Mouse (Mus musculus): ENCODE data around the gene B3gnt3. TPM values are rescaled to one million over a fixed set of nuclear protein-coding genes. Genes with fewer than 3 reads are reported as not detected.

The B3gnt3 gene
- polyA plus RNA-seq, 1 experiment from 2014 or later: 0.51 TPM

DNA sequence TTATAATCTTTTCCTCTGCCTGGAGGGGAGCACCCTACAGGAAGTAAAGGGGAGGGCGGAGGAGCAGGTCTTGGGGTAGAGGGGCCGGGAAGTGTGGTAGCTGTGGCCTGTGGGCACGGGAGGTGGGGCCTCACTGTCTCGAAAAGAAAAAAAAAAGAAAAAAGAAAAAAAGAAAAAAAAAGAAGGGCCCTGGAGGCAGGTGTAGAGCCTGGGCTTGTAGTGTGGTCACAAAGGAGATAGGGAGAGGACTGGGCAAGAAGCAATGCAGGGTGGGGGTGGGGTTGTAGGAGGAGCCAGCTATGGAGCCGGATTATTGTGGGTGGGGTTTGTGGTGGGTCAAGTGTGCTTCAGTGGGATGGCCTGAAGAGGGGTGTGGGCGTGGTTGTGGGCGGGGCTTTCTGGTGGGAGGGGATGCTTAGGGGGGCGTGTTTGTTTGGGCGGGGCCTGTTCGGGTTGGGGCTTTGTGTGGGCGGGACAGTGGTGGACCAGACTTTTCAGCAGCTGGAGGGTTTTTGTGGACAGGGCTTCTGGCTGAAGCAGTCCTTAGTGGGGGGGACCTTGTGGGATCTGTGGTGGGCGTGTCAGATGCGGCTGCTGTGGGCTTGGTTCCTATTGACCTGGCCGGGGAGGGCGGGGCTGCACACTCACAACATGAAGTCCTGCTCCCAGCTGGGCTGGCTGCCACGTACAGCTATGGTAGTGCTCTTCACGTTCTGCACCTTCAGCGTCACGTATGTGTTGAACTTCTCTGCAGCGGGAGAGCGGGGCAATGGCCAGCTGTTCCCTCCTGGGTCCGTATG lies 36.1 kb downstream of the B3gnt3 start:
- 5% methylated on average over 22 of the region's 22 CpGs for WGBS
- peak; percentile 63 for ATAC-seq (replicated peaks; ENCODE audit: low FRiP score)
- Histone ChIP-seq H3K4me1 (replicated peaks; ENCODE audit: control insufficient read depth, insufficient read depth, low read length) (peaks cover 16% of the 10 kb centered on the region), H3K9me3 (ENCODE audit: control insufficient read depth, low read length) (no peaks in the 10 kb centered on the region), H3K9ac (ENCODE audit: low read length) (0 out of 2 replicates have a peak overlapping the region, but pooled peaks have one; percentile 3), H3K4me3 (ENCODE audit: low read depth, low read length) (no peak overlapping the region; the same call in 1 of the 2 replicates), H3K27me3 (ENCODE audit: control insufficient read depth, insufficient read depth, low read length) (peaks cover 8% of the 10 kb centered on the region; the same call in 1 of the 2 replicates), H3K27ac (ENCODE audit: low read depth, low read length) (no peak overlapping the region), H3K36me3 (ENCODE audit: control insufficient read depth, insufficient read depth, low read length) (no peaks in the 10 kb centered on the region), H3K4me2 (ENCODE audit: low read depth, low read length, severe bottlenecking) (peak overlapping the region; percentile 38; the same call in 1 of the 2 replicates)
- peak; percentile 95 for DNase-seq (ENCODE audit: low spot score)

DNA sequence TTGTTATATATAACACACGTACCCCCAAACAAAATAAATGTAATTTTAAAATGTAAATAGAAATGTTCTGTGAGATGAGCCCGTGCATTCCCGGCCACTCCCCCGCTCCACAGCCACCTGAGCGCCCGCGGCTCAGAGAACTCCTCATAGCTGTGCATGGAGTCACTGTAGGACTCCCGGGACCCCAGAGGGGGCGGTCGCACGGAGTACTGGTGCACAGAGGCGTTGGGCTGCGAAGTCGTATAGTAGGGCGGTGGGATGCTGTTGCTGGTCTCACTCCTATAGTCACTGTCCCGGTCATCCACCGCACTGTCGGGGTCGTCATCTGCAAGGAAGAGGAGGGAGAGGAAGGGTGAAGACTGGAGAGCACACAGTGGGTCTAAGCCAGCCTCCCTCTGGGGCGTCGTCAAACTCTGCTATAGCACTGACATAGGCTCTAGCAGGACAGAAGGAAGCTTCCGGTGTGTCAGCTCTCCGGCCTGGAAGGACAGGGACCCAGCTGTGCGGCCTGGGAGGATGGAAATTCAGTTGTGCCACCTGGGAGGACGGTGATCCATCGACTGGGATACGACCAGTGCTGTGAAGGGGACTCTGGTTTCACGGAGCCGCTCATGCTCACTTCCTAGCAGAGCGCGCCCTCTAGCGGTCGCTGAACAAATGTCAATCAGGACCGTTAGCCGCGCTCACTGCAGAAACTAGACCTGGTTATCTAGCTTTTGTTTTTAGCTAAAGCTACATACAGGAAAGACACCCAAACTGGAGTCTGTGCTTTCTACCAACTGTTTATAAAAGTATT lies 41.1 kb downstream of the B3gnt3 start:
- Histone ChIP-seq H3K27ac (ENCODE audit: low read depth, low read length) (no peak overlapping the region), H3K4me2 (ENCODE audit: low read depth, low read length, severe bottlenecking) (no peak overlapping the region), H3K27me3 (ENCODE audit: control insufficient read depth, insufficient read depth, low read length) (peaks cover 23% of the 10 kb centered on the region), H3K4me3 (ENCODE audit: low read depth, low read length) (no peak overlapping the region), H3K4me1 (replicated peaks; ENCODE audit: control insufficient read depth, insufficient read depth, low read length) (peaks cover 5% of the 10 kb centered on the region), H3K36me3 (ENCODE audit: control insufficient read depth, insufficient read depth, low read length) (no peaks in the 10 kb centered on the region), H3K9me3 (ENCODE audit: control insufficient read depth, low read length) (no peaks in the 10 kb centered on the region), H3K9ac (ENCODE audit: low read length) (no peak overlapping the region)
- WGBS: 8% methylated on average over 36 of the region's 36 CpGs
- ATAC-seq (replicated peaks; ENCODE audit: low FRiP score) (0 out of 2 replicates have a peak, but pooled peaks have one; percentile 31), DNase-seq (ENCODE audit: low spot score) (peak; percentile 92)

DNA sequence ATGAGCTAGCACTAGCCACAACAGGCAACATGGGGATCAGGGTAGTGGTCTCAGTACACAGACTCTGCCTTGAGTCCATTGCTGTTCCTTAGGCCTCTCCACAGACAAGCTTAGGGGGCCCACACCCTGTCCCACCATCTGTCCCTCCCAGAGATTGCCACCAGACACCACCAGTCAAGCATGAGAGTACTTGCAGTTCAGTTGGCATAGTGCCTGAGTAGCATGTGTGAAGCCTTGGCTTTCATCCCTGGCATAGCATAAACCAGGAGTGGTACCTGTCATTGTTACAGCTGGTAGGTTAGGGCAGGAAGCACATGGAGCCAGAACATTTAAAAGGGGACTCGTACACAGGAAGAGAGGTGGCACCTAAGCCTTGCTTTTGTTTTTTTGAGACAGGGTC lies 41.8 kb downstream of the B3gnt3 start:
- 65% methylated on average over 1 of the region's 1 CpGs for WGBS
- H3K9me3 ChIP-seq (ENCODE audit: control insufficient read depth, low read length): no peaks in the 10 kb centered on the region
- H3K4me1 ChIP-seq (replicated peaks; ENCODE audit: control insufficient read depth, insufficient read depth, low read length): peaks cover 5% of the 10 kb centered on the region
- peaks cover 30% of the 10 kb centered on the region for H3K27me3 ChIP-seq (ENCODE audit: control insufficient read depth, insufficient read depth, low read length)
- ATAC-seq (replicated peaks; ENCODE audit: low FRiP score) (no peak), DNase-seq (ENCODE audit: low spot score) (no peak)
- no peak overlapping the region for H3K9ac ChIP-seq (ENCODE audit: low read length)
- no peaks in the 10 kb centered on the region for H3K36me3 ChIP-seq (ENCODE audit: control insufficient read depth, insufficient read depth, low read length)
- no peak overlapping the region for H3K4me3 ChIP-seq (ENCODE audit: low read depth, low read length)
- no peak overlapping the region for H3K27ac ChIP-seq (ENCODE audit: low read depth, low read length)
- no peak overlapping the region for H3K4me2 ChIP-seq (ENCODE audit: low read depth, low read length, severe bottlenecking)

DNA sequence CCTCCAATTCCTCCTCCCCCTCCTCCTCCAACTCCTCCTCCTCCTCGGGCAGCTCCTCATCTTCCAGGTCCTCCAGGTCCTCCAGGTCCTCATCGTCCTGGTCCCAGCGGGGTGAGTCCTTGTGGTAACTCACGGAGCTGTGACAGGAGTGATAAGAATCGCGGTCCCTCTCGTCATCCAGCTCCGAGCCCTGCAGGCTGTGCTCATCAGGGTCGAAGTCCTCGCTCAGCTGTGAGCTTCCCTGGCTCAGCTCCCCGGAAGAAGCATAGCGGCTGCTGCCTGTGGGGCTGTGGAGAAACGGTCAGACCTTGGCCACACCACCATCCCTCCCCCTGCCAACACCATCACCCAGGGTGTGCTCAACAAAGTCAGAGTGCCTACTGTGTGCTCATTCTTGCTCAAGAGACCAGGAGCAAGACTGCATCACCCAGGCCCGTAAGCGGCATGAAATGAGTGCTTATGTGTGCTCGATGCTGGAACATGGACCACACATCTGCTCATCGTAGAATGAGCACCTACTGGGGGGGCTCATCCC lies 43.0 kb downstream of the B3gnt3 start:
- no peak overlapping the region for H3K9ac ChIP-seq (ENCODE audit: low read length)
- no peak for DNase-seq (ENCODE audit: low spot score)

DNA sequence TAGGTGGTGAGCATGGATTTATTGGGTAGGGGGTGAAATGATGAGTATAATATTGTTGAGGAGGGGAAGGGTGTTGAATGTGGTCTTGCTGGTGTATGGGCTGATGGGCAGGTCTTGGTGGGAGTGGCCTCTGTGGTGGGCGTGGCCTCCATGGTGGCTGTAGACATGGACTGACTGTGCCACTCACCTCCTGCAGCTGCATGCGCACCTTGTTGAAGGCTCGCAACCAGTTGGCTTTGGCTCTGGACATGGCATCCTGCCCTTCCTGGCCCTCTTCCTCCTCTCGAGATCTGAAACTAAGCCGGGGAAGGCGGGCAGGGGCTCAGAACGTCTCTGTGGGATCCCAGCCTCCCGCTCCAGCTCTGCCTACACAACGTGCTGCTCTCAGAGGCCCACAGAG lies 43.8 kb downstream of the B3gnt3 start:
- WGBS: 14% methylated on average over 9 of the region's 9 CpGs

More for the DNA sequence above, 43.0 kb downstream of the B3gnt3 start:
- Histone ChIP-seq H3K4me1 (replicated peaks; ENCODE audit: control insufficient read depth, insufficient read depth, low read length) (peaks cover 5% of the 10 kb centered on the region), H3K4me2 (ENCODE audit: low read depth, low read length, severe bottlenecking) (no peak overlapping the region), H3K4me3 (ENCODE audit: low read depth, low read length) (no peak overlapping the region), H3K27ac (ENCODE audit: low read depth, low read length) (no peak overlapping the region), H3K27me3 (ENCODE audit: control insufficient read depth, insufficient read depth, low read length) (peaks cover 38% of the 10 kb centered on the region), H3K36me3 (ENCODE audit: control insufficient read depth, insufficient read depth, low read length) (no peaks in the 10 kb centered on the region), H3K9me3 (ENCODE audit: control insufficient read depth, low read length) (no peaks in the 10 kb centered on the region)
- WGBS: 30% methylated on average over 17 of the region's 17 CpGs
- ATAC-seq (replicated peaks; ENCODE audit: low FRiP score): no peak

DNA sequence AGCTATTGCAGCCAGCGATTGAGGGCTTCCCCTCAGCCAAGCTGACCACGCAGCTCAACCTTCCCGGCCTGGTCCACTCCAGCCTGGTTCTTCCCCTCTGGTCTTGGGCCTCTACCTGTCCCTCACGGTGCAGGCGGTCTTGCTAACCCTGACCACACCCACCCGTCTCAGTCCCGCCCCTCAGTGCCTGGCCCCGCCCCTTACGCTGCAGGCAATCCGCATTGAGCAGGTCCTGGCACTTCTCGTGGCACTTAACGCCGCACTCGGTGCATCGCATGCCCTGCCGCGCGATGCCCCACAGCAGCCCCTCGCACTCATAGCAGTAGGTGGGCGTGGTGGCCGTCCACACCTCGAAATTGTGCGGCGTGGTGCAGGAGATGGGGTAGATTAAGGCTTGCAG lies 47.0 kb downstream of the B3gnt3 start:
- Histone ChIP-seq H3K9me3 (ENCODE audit: control insufficient read depth, low read length) (no peaks in the 10 kb centered on the region), H3K4me2 (ENCODE audit: low read depth, low read length, severe bottlenecking) (peak overlapping the region; percentile 45), H3K27ac (ENCODE audit: low read depth, low read length) (no peak overlapping the region), H3K4me1 (replicated peaks; ENCODE audit: control insufficient read depth, insufficient read depth, low read length) (no peaks in the 10 kb centered on the region; the same call in 1 of the 2 replicates), H3K36me3 (ENCODE audit: control insufficient read depth, insufficient read depth, low read length) (no peaks in the 10 kb centered on the region), H3K4me3 (ENCODE audit: low read depth, low read length) (0 out of 2 replicates have a peak overlapping the region, but pooled peaks have one; percentile 14), H3K9ac (ENCODE audit: low read length) (peak overlapping the region; percentile 30; the same call in 1 of the 2 replicates), H3K27me3 (ENCODE audit: control insufficient read depth, insufficient read depth, low read length) (peaks cover 28% of the 10 kb centered on the region)
- ATAC-seq (replicated peaks; ENCODE audit: low FRiP score): peak; percentile 53; the same call in 1 of the 2 replicates
- DNase-seq (ENCODE audit: low spot score): peak; percentile 78
- WGBS: 1% methylated on average over 24 of the region's 24 CpGs

More for the DNA sequence above, 43.8 kb downstream of the B3gnt3 start:
- H3K4me3 ChIP-seq (ENCODE audit: low read depth, low read length): no peak overlapping the region
- DNase-seq (ENCODE audit: low spot score) (no peak), ATAC-seq (replicated peaks; ENCODE audit: low FRiP score) (no peak)
- no peak overlapping the region for H3K4me2 ChIP-seq (ENCODE audit: low read depth, low read length, severe bottlenecking)
- H3K27me3 ChIP-seq (ENCODE audit: control insufficient read depth, insufficient read depth, low read length): peaks cover 38% of the 10 kb centered on the region
- H3K27ac ChIP-seq (ENCODE audit: low read depth, low read length): no peak overlapping the region
- H3K36me3 ChIP-seq (ENCODE audit: control insufficient read depth, insufficient read depth, low read length): no peaks in the 10 kb centered on the region
- H3K4me1 ChIP-seq (replicated peaks; ENCODE audit: control insufficient read depth, insufficient read depth, low read length): peaks cover 5% of the 10 kb centered on the region
- H3K9me3 ChIP-seq (ENCODE audit: control insufficient read depth, low read length): no peaks in the 10 kb centered on the region
- H3K9ac ChIP-seq (ENCODE audit: low read length): no peak overlapping the region

DNA sequence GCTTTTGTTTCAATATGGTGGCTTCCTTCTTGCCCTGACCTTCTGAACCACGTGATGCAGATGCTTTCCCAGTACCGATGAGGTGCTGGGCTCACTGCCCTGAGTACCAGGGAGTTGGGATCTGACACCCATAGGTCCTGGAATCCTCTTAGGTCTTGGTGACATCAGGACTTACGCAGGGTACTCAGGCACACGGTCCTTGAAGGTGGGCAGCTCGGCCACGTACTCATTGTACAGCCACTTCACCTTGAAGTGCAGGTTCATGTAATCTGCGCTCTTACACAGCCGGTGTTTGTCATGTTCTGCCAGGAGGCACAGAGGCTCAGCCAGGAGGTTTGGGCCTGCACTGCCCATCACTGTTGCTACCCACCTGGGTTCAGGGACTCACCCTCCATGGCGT lies 56.1 kb downstream of the B3gnt3 start:
- no peaks in the 10 kb centered on the region for H3K9me3 ChIP-seq (ENCODE audit: control insufficient read depth, low read length)
- H3K36me3 ChIP-seq (ENCODE audit: control insufficient read depth, insufficient read depth, low read length): no peaks in the 10 kb centered on the region
- H3K27me3 ChIP-seq (ENCODE audit: control insufficient read depth, insufficient read depth, low read length): no peaks in the 10 kb centered on the region
- no peaks in the 10 kb centered on the region for H3K4me1 ChIP-seq (replicated peaks; ENCODE audit: control insufficient read depth, insufficient read depth, low read length)
- H3K27ac ChIP-seq (ENCODE audit: low read depth, low read length): no peak overlapping the region
- H3K4me3 ChIP-seq (ENCODE audit: low read depth, low read length): no peak overlapping the region
- H3K9ac ChIP-seq (ENCODE audit: low read length): no peak overlapping the region
- H3K4me2 ChIP-seq (ENCODE audit: low read depth, low read length, severe bottlenecking): no peak overlapping the region
- 87% methylated on average over 9 of the region's 9 CpGs for WGBS
- DNase-seq (ENCODE audit: low spot score) (no peak), ATAC-seq (replicated peaks; ENCODE audit: low FRiP score) (no peak)
